Mouse (Mus musculus): ENCODE results near the gene Mast4.

Mast4 gene

GRCm38 (mm10) chr13:103239654-103240053 is 94.6 kb downstream of the Mast4 start:
- no peak for DNase-seq (ENCODE audit: low spot score)

GRCm38 (mm10) chr13:103238034-103238705 is 96.1 kb downstream of the Mast4 start:
- DNase-seq (ENCODE audit: low spot score), result no peak

DNA sequence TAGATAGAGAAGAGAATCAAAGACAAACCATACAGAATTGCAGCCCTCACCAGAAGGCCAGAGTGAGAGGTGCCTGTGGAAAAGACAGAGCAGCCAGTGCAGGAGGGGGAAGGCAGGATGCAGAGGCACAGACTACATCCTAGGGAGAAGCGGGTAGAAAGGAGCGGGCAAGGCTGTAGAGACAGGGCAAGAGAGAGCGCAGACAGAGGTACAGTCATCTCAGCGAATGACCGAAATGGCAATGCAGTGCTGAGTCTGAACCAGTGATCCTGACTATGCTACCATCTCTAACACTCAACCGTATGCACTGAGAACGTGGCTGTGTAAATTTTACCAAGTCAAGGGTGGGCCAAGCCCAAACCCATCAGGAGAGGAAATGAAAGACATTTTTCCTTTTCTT is 102.1 kb downstream of the Mast4 start:
- DNase-seq (ENCODE audit: low spot score), result no peak

DNA sequence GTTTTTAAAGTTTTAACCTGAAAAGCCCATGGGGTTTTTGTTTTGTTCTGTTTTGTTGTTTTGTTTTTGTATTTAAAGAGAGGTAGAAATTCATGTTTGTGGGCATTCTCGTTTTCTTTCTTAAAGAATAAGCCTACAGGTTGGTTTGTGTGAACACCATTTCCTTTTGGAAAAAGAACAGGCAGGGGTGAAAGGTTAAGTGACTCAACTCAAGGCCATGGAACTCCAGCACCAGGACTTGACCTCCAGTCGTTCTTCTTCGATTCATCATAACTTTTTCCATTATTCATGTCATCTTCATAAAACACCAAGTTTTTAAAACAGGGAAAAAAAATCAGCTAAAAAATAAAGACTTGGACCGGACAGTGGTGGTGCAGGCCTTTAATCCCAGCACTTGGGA is 105.2 kb downstream of the Mast4 start:
- DNase-seq (ENCODE audit: low spot score), result no peak

DNA sequence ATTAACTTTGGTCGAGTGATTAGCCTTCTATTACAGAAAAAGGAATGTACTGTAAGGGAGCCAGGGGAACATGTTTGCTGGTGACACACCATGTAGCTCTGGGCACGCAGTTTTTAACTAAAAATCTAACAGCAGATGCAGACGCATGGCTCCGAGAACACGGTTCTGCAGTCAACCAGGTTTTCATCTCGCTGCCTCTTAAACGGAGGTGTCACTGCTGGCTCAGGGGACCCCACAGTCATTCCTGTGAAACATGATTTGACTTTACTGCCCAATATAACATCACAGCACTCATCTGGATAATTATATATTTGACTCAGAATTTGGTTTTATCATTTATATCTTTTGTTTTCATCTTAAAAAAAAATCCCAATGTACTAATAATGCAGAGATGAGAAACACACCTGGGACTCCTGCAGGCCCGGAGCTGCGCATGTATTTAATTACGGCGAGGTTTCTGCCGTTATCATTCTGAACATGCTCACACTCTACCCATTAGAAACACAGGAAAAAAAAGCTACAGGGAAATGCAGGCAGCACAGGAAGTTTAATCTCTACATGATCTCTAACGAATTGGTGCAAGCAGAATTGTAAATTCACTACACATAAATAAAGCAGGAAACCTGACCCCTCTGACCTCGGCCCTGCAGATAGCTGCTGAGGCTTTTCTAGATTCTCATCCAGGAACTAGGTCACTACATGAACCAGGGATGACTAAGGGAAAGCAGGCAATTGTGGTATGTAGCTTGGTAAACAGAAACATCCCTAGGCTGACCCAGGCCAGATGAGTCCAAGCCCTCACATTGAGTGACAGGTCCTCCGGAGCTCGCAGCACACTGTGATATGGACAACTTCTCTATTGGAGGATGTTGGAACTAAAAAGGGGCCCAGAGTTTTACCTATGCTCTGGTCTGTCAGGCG is 108.1 kb downstream of the Mast4 start:
- DNase-seq (ENCODE audit: low spot score), result no peak

- no peak for DNase-seq (ENCODE audit: low spot score)
Measured at GRCm38 (mm10) chr13:103225217-103225894, 108.9 kb downstream of the Mast4 start.

- DNase-seq (ENCODE audit: low spot score), result no peak
Measured at GRCm38 (mm10) chr13:103220479-103221064, 113.7 kb downstream of the Mast4 start.

DNA sequence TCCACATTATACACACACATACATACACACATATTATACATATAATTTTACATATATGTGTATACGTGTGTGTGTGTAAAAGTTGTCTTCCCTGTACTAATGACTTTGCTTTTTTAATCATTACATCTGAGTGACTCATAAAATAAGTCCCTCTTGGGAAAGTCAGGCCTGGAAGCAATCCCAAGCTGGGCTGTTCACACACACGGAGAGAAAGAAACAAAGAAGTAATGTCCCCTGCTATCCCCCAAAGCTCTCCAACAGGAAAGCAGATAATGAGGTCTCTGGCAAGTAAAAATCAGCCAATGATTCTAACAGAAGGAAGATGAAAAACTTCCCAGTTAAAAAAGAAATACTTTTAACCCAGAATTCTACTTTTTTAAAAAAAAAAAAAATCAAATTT is 114.3 kb downstream of the Mast4 start:
- DNase-seq (ENCODE audit: low spot score), result no peak

- no peak for DNase-seq (ENCODE audit: low spot score)
Measured at GRCm38 (mm10) chr13:103217486-103217885, 116.8 kb downstream of the Mast4 start.

- DNase-seq (ENCODE audit: low spot score), result no peak
Measured at GRCm38 (mm10) chr13:103214506-103214905, 119.8 kb downstream of the Mast4 start.

GRCm38 (mm10) chr13:103211953-103212352 is 122.3 kb downstream of the Mast4 start:
- DNase-seq (ENCODE audit: low spot score), result no peak

- DNase-seq (ENCODE audit: low spot score), result peak; percentile 22
Measured at GRCm38 (mm10) chr13:103211501-103211941, 122.8 kb downstream of the Mast4 start.

- no peak for DNase-seq (ENCODE audit: low spot score)
Measured at GRCm38 (mm10) chr13:103210746-103211145, 123.6 kb downstream of the Mast4 start.

- no peak for DNase-seq (ENCODE audit: low spot score)
Measured at GRCm38 (mm10) chr13:103207199-103207598, 127.1 kb downstream of the Mast4 start.

DNA sequence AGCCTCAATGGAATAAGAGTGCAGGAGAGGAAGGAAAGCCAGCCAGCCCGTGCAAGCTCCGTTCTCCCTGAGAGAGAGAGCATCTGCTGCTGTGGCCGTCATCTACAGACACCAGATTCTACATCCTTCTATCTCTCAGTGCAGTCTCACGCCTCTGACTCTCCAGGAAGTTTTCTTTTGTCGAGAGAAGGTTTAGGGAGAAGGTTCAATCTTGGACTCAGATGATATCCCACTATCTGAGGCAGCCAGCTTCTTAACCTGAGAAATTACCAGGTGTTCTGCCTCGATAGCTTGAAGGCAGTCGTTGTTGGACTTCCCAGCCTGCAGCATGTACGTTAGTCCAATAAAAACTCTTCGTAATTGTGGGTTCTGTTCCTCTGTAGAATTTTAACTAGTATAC is 127.7 kb downstream of the Mast4 start:
- no peak for DNase-seq (ENCODE audit: low spot score)

DNA sequence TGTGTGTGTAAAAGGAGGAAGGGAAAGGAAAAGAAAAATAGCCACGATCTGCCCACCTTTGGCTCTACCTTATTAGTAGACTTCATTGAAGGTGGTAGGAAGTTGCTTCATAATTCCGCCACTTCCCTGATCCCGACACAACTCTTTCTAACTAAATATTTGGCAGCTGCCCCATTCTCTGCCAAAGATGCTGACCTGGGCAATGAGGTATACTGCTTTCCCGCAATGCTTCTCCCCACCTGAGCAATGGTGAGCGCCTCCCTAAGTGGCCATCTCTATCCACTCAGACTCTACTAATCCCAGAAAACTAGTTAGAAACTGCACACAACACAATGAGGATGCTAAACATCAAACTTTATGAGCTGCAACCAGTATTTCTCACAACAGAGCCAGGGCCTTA is 129.1 kb downstream of the Mast4 start:
- no peak for DNase-seq (ENCODE audit: low spot score)

- DNase-seq (ENCODE audit: low spot score), result no peak
Measured at GRCm38 (mm10) chr13:103203376-103203895, 130.9 kb downstream of the Mast4 start.

DNA sequence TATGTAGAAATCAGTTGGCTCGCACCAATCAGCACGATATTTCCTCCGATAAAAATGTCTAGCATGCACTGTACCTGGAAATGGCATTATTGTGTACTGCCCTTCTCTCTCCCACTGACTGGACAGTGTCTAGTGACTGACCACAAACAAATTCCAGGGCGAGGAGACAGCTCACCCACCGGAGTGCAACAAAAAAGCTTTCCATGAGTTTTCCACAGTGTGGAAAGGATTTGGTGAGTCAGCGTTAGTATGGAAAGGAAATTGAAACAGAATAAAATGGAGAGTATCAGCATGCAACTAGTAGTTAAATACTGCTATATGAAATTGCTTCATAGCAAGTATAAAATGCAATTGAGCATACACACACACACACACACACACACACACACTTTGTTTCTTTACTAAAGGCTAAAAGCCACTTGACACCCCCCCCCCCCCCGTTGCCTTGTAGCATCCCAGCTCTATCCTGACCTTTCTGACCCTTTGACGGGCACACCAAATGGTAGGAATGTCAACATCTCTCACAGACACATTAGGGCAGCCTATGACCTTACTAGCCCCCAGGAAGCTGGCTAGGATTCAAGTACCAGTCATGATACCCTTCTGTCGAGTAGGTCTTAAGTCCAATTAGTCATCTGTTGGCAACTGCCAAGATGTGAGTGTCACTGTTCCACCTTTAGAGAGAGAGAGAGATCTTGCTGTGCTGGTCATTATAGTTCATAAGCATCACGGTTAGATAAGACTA is 133.1 kb downstream of the Mast4 start:
- DNase-seq (ENCODE audit: low spot score), result no peak

GRCm38 (mm10) chr13:103199823-103200660 is 134.3 kb downstream of the Mast4 start:
- no peak for DNase-seq (ENCODE audit: low spot score)

- no peak for DNase-seq (ENCODE audit: low spot score)
Measured at GRCm38 (mm10) chr13:103198210-103198940, 135.9 kb downstream of the Mast4 start.

Measured in ovary, adult 18-20 months (tissue).